Mouse (Mus musculus): ENCODE data around the gene Slc17a8.
"Not testable (repeated sequence)": the region's sequence is repeated elsewhere in the genome, so short reads cannot be mapped to it uniquely, and the experiment has no call there.

DNA sequence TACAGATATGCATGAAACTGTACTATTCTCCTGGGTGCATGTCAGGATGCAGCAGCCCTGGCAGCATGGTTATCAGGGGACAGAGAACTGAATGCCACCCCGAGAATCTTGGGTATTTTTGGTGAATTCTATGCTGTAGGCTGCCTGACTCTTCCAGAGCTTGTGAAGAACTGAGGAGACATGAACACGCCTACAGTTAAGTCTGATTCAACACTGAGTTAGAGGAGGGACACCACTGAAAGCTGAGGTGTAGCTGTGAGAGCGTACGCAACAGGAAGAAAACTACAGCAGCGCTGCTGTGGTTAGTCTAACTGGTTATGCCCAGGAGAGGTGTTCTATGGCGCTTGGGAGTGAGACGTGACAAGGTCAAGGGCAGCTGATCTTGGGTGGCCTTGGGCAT lies 67.2 kb downstream of the Slc17a8 start:
- TF ChIP-seq FLI1 (IDR thresholded peaks at IDR 0.05; ENCODE audit: low read length); GATA1 (IDR thresholded peaks at IDR 0.05; ENCODE audit: borderline replicate concordance, low read length): not testable (repeated sequence)
